Mouse (Mus musculus): ENCODE data around the gene Gm3404. TPM values are rescaled to one million over a fixed set of nuclear protein-coding genes. Genes with fewer than 3 reads are reported as not detected.
"Not testable (repeated sequence)": the region's sequence is repeated elsewhere in the genome, so short reads cannot be mapped to it uniquely, and the experiment has no call there.

Gm3404 gene
- not detected for total RNA-seq (2018; cell fraction: chromatin; rRNA removed)
- total RNA-seq (2018; cell fraction: cytosol; rRNA removed): not detected
- total RNA-seq (2018; cell fraction: nucleus; rRNA removed): not detected
- not detected in 3 replicates for polyA plus RNA-seq (2018)

DNA sequence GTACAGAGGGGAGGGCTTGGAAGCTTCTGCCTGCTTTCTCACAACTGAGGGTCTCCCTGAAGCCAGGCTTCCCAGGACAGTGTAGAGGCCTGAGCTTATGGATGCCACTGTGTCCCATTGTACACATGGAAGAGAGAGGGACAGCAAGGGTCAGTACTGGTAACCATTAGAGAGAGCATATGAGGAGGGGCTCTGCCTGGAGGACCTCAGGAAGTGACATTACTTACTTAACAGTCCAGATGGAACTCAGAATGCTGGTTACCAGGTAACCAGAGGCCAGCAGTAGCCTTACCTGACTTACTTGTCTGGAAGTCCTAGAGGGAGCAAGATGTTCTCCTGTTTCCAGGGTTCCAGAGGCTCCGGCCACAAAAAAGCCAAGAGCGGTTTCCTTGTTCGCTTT, at the start of gene Gm3404:
Gm3404 (plus strand) TSS at position 301 of the 400 bp plus-strand sequence.
- H3K4me3 ChIP-seq (ENCODE audit: inconsistent target); H3K79me2 ChIP-seq (ENCODE audit: inconsistent target); H3K27ac ChIP-seq; H3K36me3 ChIP-seq (ENCODE audit: inconsistent target): not testable (repeated sequence)
- no CpG with 5 or more reads among the region's 3 CpGs for whole genome bisulfite sequencing (ENCODE audit: missing documents)

DNA sequence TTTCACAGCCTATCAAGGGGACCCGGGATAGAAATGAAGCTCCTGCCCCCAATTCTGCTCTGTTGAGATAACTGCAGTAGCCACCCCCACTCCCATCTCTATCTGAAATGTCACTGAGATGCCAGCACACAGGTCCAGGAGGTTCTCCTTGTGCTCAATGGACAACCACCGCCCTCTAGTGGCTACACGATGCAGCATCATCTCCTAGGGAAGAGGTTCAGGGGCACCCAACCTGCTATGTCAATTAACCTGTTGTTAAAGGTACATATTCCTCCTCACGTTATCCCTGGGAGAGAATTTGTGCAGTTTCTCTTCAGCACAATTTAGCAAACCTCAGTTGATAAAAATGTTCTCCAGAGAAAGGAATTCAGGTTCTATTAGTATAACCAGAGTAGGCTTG, 46.0 kb upstream of the Gm3404 start:
- H3K36me3 ChIP-seq (ENCODE audit: inconsistent target): not testable (repeated sequence)
- WGBS (ENCODE audit: missing documents): 20% methylated on average over 2 of the region's 4 CpGs

DNA sequence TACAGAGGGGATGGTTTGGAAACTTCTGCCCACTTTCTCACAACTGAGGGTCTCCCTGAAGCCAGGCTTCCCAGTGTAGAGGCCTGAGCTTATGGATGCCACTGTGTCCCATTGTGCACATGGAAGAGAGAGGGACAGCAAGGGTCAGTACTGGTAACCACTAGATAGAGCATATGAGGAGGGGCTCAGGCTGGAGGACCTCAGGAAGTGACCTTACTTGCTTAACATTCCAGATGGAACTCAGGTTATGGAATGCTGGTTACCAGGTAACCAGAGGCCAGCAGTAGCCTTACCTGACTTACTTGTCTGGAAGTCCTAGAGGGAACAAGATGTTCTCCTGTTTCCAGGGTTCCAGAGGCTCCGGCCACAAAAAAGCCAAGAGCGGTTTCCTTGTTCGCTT, 43.9 kb upstream of the Gm3404 start, which contains the start of gene Gm6408:
Gm6408 (plus strand) TSS at position 301 of the 400 bp plus-strand sequence.
- H3K4me3 ChIP-seq (ENCODE audit: inconsistent target); H3K79me2 ChIP-seq (ENCODE audit: inconsistent target); H3K27ac ChIP-seq; H3K36me3 ChIP-seq (ENCODE audit: inconsistent target): not testable (repeated sequence)
- WGBS (ENCODE audit: missing documents): no CpG with 5 or more reads among the region's 3 CpGs

More for the DNA sequence above, 46.0 kb upstream of the Gm3404 start:
- H3K79me2 ChIP-seq (ENCODE audit: inconsistent target); H3K27ac ChIP-seq; H3K4me3 ChIP-seq (ENCODE audit: inconsistent target): not testable (repeated sequence)

DNA sequence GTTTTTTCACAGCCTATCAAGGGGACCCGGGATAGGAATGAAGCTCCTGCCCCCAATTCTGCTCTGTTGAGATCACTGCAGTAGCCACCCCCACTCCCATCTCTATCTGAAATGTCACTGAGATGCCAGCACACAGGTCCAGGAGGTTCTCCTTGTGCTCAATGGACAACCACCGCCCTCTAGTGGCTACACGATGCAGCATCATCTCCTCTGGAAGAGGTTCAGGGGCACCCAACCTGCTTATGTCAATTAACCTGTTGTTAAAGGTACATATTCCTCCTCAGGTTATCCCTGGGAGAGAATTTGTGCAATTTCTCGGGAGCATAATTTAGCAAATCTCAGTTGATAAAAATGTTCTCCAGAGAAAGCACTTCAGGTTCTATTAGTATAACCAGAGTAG, 36.6 kb upstream of the Gm3404 start:
- not testable (repeated sequence) for H3K79me2 ChIP-seq (ENCODE audit: inconsistent target); H3K36me3 ChIP-seq (ENCODE audit: inconsistent target); H3K27ac ChIP-seq; H3K4me3 ChIP-seq (ENCODE audit: inconsistent target)
- 7% methylated on average over 3 of the region's 4 CpGs for WGBS (ENCODE audit: missing documents)

DNA sequence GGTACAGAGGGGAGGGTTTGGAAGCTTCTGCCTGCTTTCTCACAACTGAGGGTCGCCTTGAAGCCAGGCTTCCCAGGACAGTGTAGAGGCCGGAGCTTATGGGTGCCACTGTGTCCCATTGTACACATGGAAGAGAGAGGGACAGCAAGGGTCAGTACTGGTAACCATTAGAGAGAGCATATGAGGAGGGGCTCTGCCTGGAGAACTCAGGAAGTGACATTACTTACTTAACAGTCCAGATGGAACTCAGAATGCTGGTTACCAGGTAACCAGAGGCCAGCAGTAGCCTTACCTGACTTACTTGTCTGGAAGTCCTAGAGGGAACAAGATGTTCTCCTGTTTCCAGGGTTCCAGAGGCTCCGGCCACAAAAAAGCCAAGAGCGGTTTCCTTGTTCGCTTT, 34.5 kb upstream of the Gm3404 start, which contains the start of gene Gm6370:
Gm6370 (plus strand) TSS at position 301 of the 400 bp plus-strand sequence.
- not testable (repeated sequence) for H3K27ac ChIP-seq

DNA sequence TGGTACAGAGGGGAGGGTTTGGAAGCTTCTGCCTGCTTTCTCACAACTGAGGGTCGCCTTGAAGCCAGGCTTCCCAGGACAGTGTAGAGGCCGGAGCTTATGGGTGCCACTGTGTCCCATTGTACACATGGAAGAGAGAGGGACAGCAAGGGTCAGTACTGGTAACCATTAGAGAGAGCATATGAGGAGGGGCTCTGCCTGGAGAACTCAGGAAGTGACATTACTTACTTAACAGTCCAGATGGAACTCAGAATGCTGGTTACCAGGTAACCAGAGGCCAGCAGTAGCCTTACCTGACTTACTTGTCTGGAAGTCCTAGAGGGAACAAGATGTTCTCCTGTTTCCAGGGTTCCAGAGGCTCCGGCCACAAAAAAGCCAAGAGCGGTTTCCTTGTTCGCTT, 23.5 kb upstream of the Gm3404 start, which contains the start of gene 4930449I24Rik:
4930449I24Rik (plus strand) TSS at position 301 of the 400 bp plus-strand sequence.
- not testable (repeated sequence) for H3K27ac ChIP-seq; H3K4me3 ChIP-seq (ENCODE audit: inconsistent target); H3K36me3 ChIP-seq (ENCODE audit: inconsistent target); H3K79me2 ChIP-seq (ENCODE audit: inconsistent target)
- no CpG with 5 or more reads among the region's 5 CpGs for WGBS (ENCODE audit: missing documents)

More for the DNA sequence above, 34.5 kb upstream of the Gm3404 start, which contains the start of gene Gm6370:
- H3K36me3 ChIP-seq (ENCODE audit: inconsistent target); H3K79me2 ChIP-seq (ENCODE audit: inconsistent target); H3K4me3 ChIP-seq (ENCODE audit: inconsistent target): not testable (repeated sequence)
- no CpG with 5 or more reads among the region's 5 CpGs for WGBS (ENCODE audit: missing documents)

DNA sequence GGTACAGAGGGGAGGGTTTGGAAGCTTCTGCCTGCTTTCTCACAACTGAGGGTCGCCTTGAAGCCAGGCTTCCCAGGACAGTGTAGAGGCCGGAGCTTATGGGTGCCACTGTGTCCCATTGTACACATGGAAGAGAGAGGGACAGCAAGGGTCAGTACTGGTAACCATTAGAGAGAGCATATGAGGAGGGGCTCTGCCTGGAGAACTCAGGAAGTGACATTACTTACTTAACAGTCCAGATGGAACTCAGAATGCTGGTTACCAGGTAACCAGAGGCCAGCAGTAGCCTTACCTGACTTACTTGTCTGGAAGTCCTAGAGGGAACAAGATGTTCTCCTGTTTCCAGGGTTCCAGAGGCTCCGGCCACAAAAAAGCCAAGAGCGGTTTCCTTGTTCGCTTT, 11.8 kb upstream of the Gm3404 start, which contains the start of gene Gm3402:
Gm3402 (plus strand) TSS at position 301 of the 400 bp plus-strand sequence.
- WGBS (ENCODE audit: missing documents): no CpG with 5 or more reads among the region's 5 CpGs
- H3K27ac ChIP-seq; H3K79me2 ChIP-seq (ENCODE audit: inconsistent target); H3K4me3 ChIP-seq (ENCODE audit: inconsistent target); H3K36me3 ChIP-seq (ENCODE audit: inconsistent target): not testable (repeated sequence)

DNA sequence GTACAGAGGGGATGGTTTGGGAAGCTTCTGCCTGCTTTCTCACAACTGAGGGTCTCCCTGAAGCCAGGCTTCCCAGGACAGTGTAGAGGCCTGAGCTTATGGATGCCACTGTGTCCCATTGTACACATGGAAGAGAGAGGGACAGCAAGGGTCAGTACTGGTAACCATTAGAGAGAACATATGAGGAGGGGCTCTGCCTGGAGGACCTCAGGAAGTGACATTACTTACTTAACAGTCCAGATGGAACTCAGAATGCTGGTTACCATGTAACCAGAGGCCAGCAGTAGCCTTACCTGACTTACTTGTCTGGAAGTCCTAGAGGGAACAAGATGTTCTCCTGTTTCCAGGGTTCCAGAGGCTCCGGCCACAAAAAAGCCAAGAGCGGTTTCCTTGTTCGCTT, 11.7 kb downstream of the Gm3404 start, which contains the start of gene Gm3409:
Gm3409 (plus strand) TSS at position 301 of the 400 bp plus-strand sequence.
- WGBS (ENCODE audit: missing documents): no CpG with 5 or more reads among the region's 3 CpGs
- H3K4me3 ChIP-seq (ENCODE audit: inconsistent target); H3K27ac ChIP-seq; H3K36me3 ChIP-seq (ENCODE audit: inconsistent target); H3K79me2 ChIP-seq (ENCODE audit: inconsistent target): not testable (repeated sequence)

DNA sequence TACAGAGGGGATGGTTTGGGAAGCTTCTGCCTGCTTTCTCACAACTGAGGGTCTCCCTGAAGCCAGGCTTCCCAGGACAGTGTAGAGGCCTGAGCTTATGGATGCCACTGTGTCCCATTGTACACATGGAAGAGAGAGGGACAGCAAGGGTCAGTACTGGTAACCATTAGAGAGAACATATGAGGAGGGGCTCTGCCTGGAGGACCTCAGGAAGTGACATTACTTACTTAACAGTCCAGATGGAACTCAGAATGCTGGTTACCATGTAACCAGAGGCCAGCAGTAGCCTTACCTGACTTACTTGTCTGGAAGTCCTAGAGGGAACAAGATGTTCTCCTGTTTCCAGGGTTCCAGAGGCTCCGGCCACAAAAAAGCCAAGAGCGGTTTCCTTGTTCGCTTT, 30.2 kb downstream of the Gm3404 start, which contains the start of gene Gm3415:
Gm3415 (plus strand) TSS at position 301 of the 400 bp plus-strand sequence.
- not testable (repeated sequence) for H3K4me3 ChIP-seq (ENCODE audit: inconsistent target); H3K27ac ChIP-seq; H3K79me2 ChIP-seq (ENCODE audit: inconsistent target); H3K36me3 ChIP-seq (ENCODE audit: inconsistent target)
- no CpG with 5 or more reads among the region's 3 CpGs for WGBS (ENCODE audit: missing documents)

DNA sequence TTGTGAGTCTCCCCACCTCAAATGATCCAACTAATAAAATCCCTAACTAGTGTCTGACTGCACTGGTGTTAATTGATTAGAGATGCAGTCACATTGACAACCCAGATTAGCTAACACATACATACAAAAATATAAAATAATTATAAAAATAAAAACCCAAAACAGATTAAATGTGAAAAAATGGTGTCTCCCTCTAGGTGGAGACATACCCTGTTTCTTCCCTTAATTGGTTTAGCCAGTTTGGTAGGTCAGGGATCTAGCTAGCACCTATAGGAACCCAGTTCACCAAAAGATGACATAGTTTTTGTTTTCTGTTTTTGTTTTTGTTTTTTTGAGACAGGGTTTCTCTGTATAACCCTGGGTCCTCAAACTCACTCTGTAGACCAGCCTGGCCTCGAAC, 38.7 kb downstream of the Gm3404 start:
- H3K4me3 ChIP-seq (ENCODE audit: inconsistent target): no peak overlapping the region
- no peaks in the 10 kb centered on the region for H3K79me2 ChIP-seq (ENCODE audit: inconsistent target)
- 83% methylated on average over 1 of the region's 1 CpGs for WGBS (ENCODE audit: missing documents)
- no peaks in the 10 kb centered on the region for H3K36me3 ChIP-seq (ENCODE audit: inconsistent target)
- no peak overlapping the region for H3K27ac ChIP-seq

DNA sequence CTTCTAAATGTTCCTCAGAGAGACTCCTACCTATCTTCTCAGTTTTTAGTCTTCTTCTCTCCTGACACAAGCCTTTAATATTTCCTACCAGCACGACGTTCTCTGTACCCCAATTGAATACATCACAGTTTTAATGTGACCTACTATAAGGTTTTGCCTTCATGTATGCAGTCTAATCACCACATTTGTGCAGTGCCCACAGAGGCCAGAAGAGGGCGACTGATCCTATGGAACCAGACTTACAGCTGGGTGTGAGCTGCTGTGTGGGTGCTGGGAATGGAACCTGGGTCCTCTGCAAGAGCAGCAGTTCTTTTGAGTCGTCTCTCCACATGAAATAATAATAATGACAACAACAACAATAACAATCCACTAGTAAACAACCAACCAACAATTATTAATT, 41.5 kb downstream of the Gm3404 start:
- Histone ChIP-seq H3K4me3 (ENCODE audit: inconsistent target) (no peak overlapping the region), H3K79me2 (ENCODE audit: inconsistent target) (no peaks in the 10 kb centered on the region), H3K36me3 (ENCODE audit: inconsistent target) (no peaks in the 10 kb centered on the region), H3K27ac (no peak overlapping the region)
- 60% methylated on average over 4 of the region's 4 CpGs for WGBS (ENCODE audit: missing documents)

DNA sequence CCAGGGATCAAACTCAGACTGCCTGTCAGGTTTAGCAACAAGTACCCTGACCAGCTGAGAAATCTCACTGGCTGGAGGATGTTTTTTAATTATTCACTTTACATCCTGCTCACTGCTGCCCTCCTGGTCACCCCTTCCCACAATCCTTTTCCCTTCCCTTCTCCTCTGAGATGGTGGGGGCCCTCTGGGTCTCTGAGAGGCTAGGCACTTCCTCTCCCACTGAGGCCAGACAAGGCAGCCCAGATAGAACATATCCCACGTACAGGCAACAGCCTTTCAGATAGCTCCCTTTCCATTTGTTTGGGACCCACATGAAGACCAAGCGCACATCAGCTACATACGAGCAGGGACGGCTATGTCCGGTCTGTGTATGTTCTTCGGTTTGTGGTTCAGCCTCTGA, 44.6 kb downstream of the Gm3404 start:
- H3K36me3 ChIP-seq (ENCODE audit: inconsistent target); H3K79me2 ChIP-seq (ENCODE audit: inconsistent target); H3K27ac ChIP-seq; H3K4me3 ChIP-seq (ENCODE audit: inconsistent target): not testable (repeated sequence)
- WGBS (ENCODE audit: missing documents): 73% methylated on average over 6 of the region's 6 CpGs

DNA sequence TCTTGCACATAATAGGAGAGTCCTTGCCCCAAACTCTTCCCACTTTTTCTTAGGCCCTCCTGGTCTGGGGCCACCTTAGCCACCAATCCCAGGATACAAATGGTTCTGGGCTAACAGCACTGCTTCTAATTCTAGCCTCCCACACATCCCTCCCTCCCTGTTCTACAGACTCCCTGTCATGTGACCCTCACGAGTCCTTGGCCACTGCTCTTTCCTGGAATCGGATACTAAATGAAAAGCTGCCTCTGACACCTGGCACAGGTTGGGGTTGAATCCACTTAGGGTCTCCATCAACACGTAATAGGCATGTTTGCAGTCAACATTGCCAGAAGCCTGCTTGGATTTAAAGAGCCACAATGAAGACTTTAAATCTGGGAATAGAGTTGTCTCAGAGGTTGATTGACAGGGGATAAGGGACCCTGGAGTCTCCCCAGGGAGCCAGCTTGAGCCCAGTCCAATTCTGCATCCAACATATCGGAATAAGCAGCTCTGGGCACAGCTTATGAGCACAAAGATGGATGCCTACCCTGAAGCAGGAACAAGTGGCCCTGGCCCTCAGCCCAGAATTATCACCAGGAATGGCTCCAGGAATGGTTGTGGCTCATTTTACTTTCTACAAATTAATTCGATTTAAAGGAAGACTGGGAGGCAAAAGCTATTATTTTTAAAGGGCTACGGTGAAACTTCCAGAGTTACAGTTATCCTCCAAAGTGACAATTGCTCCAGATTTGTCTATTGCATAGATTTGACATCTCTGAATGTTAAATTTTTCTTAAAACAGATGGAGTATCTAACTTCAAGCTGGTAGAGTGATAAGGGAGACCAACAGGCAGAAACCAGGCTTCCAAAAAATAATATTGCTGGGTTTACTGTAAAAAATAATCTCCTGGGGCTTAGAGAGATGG, 46.5 kb downstream of the Gm3404 start:
- 80% methylated on average over 6 of the region's 6 CpGs for WGBS (ENCODE audit: missing documents)
- not testable (repeated sequence) for H3K4me3 ChIP-seq (ENCODE audit: inconsistent target); H3K79me2 ChIP-seq (ENCODE audit: inconsistent target); H3K36me3 ChIP-seq (ENCODE audit: inconsistent target); H3K27ac ChIP-seq

DNA sequence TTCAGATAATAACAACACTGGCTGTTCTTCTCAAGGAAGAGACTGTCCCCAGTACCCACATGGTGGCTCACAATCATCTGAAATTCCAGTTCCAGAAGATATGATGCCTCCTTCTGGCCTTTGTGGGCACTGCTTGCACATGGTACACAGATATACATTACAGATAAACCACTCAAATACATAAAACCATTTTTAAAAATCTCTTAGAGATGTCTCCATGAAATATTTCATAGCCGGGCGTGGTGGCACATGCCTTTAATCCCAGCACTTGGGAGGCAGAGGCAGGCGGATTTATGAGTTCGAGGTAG, 47.1 kb downstream of the Gm3404 start:
- 94% methylated on average over 4 of the region's 4 CpGs for whole genome bisulfite sequencing (ENCODE audit: missing documents)
- not testable (repeated sequence) for H3K27ac ChIP-seq; H3K79me2 ChIP-seq (ENCODE audit: inconsistent target); H3K4me3 ChIP-seq (ENCODE audit: inconsistent target); H3K36me3 ChIP-seq (ENCODE audit: inconsistent target)

DNA sequence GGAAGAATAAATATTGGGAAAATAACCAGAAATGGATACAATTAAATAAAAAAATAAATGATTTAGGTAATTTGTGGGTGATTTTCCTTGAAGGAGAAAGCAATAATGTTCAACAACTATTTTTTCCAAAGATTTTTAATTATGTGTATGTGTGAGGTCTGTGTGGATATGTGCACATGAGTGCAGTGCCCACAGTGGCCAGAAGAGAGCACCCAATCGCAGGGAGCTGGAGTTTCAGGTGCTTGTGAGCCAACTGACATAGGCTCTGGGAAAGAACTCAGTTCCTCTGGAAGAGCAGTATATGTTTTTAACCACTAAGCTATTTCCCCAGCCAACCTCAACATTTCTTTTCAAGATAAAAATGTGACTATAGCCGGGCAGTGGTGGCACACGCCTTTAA, 51.1 kb downstream of the Gm3404 start:
- no peaks in the 10 kb centered on the region for H3K36me3 ChIP-seq (ENCODE audit: inconsistent target)
- H3K27ac ChIP-seq: no peak overlapping the region
- H3K4me3 ChIP-seq (ENCODE audit: inconsistent target): no peak overlapping the region
- WGBS (ENCODE audit: missing documents): 93% methylated on average over 3 of the region's 3 CpGs
- no peaks in the 10 kb centered on the region for H3K79me2 ChIP-seq (ENCODE audit: inconsistent target)

Measured in macrophage (primary cell).